Mouse (Mus musculus): ENCODE measurements at regions not wholly inside any gene's neighbourhood (a gene's known extent, or its start where the extent isn't known, plus 50 kb on each side); places are given as distances from the start of the nearest gene placed in this dataset.

GRCm38 (mm10) chr10:117436308-117436874 is 56.6 kb upstream of the Cpsf6 start:
- DNase-seq (ENCODE audit: low spot score in 2 of 2) = no peak

DNA sequence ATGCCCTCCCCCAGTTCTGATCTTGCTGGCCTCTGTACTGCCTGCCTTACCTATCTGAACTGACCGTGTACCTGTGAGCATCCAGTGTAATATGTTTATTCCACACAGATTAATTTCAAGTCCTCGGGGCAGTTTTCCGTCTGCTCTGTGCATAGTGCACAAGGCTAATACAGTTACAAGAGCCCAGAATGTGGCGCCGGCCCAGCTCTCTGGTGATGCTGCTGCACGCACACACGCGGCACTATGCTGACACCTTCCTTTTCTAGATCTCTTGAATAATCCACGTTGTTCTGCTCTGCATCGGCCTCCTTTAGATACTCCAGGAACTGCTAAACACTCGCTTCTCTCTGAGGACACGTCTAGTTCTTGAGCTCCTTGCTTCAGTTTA is 55.9 kb upstream of the Cpsf6 start:
- no peak for DNase-seq (ENCODE audit: low spot score in 2 of 2)

- DNase-seq (ENCODE audit: low spot score in 2 of 2) = peak; percentile 89 to 92
Observed at GRCm38 (mm10) chr10:117434871-117435733, 55.3 kb upstream of the Cpsf6 start.

DNA sequence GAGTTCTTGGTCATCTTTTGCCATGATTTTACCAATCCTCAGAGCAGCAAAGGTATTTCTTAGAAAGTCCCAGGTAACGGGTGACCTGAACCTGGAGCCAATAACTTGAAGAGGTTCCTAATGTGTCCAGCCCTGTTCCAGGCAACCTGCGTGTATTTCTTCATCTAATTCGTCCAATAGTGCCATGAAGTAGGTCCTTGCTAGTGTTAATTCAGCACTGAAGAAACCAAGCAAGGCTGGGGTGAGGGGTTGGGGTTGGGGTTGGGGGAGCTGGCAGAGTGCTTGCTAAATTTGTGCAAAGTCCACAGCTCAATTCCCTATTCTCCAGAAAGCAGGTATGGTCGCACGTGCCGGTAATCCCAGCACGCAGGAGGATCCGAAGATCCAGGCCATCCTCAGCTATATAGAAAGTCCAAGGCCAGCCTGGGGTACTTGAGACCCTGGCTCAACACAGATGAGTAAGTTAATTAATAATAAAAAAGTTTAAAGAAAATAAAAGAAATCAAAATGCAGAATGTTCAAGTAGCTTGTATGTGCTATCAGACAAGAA is 54.6 kb upstream of the Cpsf6 start:
- no peak for DNase-seq (ENCODE audit: low spot score in 2 of 2)

GRCm38 (mm10) chr10:117433547-117434292 is 53.9 kb upstream of the Cpsf6 start:
- DNase-seq (ENCODE audit: low spot score in 2 of 2) = peak in 1 of 2 experiments; percentile 42

GRCm38 (mm10) chr10:117432871-117433546 is 53.2 kb upstream of the Cpsf6 start:
- peak in 1 of 2 experiments; percentile 69 for DNase-seq (ENCODE audit: low spot score in 2 of 2)

DNA sequence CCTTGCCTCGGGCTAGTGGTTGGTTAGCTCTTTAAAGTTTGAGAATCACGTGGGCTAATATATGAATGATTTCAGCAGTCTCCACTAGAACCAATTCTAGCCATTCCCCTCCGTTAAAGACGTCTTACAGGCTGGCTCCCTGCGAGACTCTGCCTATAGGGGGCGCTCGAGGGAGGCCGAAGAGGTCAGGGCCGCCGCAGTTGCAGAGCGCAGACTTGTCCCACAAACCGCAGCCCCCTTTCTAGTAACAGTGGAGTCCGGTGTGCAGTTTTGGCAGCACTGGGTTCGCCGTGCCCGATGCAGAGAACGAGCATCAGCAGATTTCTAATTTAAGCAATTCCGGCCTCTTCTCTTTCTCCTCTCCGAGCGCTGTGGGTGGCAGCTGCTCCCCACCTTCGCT is 52.6 kb upstream of the Cpsf6 start:
- DNase-seq (ENCODE audit: low spot score in 2 of 2) = peak; percentile 63 to 77

GRCm38 (mm10) chr10:117431850-117432249 is 52.0 kb upstream of the Cpsf6 start:
- DNase-seq (ENCODE audit: low spot score in 2 of 2) = no peak

DNA sequence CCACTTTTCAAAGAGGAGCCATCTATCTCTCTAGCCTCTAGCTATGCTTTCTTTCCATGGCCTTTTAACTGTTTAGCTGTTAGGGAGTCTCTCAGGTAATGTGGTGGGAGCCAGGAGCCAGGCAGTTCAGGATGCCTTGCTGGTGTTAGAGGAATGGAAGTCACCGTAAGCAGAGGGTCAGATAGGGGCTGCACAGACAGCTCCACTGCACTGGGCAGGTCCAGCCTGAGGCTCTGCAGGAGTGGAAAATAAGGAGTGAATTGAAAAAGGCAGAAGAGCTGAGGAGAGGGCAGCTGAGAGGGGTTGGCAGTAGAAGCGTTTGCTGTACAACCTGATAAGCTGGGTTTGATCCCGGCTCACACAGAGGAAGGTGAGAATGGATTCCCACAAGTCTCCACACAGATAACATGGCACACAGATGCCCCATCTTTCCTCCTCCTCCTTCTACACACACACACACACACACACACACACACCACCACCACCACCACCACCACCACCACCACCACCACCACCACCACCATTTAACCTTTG is 51.3 kb upstream of the Cpsf6 start:
- DNase-seq (ENCODE audit: low spot score in 2 of 2) = no peak

DNA sequence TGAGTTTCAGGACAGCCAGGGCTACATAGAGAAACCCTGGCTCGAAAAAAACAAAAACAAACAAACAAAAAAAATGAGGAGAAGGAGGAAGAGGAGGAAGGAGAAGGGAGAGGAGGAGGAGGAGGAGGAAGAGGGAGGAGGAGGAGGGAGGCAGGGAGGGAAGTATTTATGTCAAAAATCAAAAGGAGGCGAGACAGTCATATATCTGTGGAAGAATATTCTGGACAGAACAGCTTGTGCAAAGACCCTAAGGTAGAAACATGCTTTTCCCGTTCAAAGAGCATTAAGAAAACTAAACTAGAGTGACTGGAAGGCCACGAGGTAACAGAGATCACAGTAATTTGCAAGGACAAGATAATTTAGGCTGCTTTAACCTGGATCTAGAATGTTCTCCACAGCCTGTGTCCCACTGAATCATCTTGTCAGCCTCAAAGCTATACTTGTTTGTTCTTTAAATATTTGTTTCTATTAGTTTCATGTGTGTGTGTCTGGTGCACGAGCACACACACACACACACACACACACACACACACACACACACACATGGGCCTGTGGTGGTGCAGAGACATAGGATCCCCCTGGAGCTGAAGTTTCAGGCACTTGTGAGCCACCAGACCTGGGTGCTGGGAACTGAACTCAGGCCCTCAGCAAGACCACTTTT is 50.5 kb upstream of the Cpsf6 start:
- no peak for DNase-seq (ENCODE audit: low spot score in 2 of 2)

DNA sequence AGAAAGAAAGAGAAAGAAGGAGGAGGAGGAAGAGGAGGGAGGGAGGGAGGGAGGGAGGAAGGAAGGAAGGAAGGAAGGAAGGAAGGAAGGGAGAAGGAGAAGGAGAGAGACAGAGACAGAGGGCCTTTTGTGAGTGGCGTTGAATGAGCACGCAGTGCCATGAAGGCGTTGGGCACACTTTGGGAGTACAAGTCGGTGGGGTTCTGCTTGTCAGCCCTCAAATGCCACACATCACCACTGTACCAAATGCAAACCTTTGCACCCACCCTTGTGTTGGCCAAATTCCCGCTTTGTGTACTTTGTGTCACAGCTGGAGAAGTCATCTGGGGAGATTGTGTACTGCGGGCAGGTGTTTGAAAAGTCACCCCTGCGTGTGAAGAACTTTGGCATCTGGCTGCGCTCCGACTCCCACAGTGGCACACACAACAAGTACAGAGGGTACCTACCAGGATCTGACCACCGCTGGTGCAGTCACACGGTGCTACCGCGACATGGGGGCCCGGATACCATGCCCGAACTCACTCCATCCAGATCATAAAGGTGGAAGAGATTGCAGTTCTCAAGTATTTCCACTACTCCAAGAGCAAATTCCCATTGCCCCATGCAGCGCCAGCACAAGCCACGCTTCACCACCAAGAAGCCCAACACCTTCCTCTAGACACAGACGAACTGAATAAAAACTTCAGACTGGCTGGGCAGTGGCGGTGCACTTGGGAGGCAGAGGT is 49.8 kb upstream of the Cpsf6 start:
- DNase-seq (ENCODE audit: low spot score in 2 of 2) = no peak

All from natural killer cell, adult 2 months (primary cell).